Mouse (Mus musculus): Measurements from ENCODE around the gene Nebl. TPM values are rescaled to one million over a fixed set of nuclear protein-coding genes. Genes with fewer than 3 reads are reported as not detected.

Gene Nebl
- polyA plus RNA-seq, 1 experiment from 2014 or later, result 4.6 TPM

DNA sequence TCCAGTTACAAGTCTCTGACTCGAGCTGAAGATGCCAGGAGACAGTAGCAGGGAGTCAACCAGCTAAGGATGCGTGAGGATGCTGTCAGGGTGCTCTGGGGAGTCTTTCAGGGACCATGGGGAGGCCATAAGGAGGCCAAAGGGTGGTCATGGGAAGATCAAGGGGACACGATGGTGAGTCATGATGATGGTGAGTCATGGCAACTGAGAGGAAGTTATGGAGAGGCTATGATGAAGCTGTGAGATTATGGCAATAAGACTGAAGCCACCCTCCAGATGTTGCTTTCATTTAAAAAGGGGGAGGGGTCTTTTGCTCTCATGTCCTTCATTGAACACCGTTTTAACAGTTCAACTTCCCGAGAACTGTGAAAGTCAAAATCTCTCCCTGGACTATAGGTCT lies 322.0 kb downstream of the Nebl start:
- Histone ChIP-seq H3K9me3 (ENCODE audit: control insufficient read depth, low read length) (no peaks in the 10 kb centered on the region), H3K4me1 (replicated peaks; ENCODE audit: control insufficient read depth, insufficient read depth, low read length) (no peaks in the 10 kb centered on the region), H3K27ac (ENCODE audit: low read depth, low read length) (no peak overlapping the region), H3K4me3 (ENCODE audit: low read depth, low read length) (no peak overlapping the region), H3K27me3 (ENCODE audit: control insufficient read depth, insufficient read depth, low read length) (no peaks in the 10 kb centered on the region), H3K36me3 (ENCODE audit: control insufficient read depth, insufficient read depth, low read length) (no peaks in the 10 kb centered on the region), H3K4me2 (ENCODE audit: low read depth, low read length, severe bottlenecking) (no peak overlapping the region), H3K9ac (ENCODE audit: low read length) (no peak overlapping the region)
- 85% methylated on average over 5 of the region's 5 CpGs for WGBS
- ATAC-seq (replicated peaks; ENCODE audit: low FRiP score) (no peak), DNase-seq (ENCODE audit: low spot score) (no peak)

DNA sequence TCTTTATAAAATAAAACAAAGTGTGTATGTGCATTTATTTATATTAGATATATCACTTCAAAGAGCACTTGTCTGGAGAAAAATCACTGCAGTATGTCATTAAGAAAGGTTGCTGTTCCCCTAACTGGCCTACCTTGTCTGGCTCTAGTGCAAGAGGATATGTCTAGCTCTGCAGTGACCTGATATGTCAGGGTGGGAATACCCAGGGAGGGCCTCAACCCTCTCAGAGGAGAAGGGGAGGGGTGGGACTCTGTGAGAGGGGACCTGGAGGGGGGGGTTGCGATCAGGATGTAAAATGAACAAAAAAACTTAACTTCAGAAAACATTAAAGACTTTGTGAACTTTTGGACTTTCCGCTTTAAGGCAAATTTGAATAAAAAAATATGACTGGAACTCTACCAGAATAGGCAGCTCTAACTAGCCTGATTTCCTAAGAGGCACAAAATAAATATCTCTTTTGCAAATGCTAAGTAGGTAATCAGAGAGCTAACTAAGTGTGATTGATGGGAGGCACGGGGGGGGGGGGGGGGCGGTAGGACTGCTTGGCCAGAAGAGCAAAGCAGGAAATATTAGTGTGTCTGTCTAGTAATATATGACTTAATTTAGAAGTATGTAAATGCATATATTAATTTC lies 325.2 kb downstream of the Nebl start:
- no peaks in the 10 kb centered on the region for H3K4me1 ChIP-seq (replicated peaks; ENCODE audit: control insufficient read depth, insufficient read depth, low read length)
- ATAC-seq (replicated peaks; ENCODE audit: low FRiP score) (no peak), DNase-seq (ENCODE audit: low spot score) (no peak)
- no peak overlapping the region for H3K27ac ChIP-seq (ENCODE audit: low read depth, low read length)
- H3K36me3 ChIP-seq (ENCODE audit: control insufficient read depth, insufficient read depth, low read length), result no peaks in the 10 kb centered on the region
- no peaks in the 10 kb centered on the region for H3K27me3 ChIP-seq (ENCODE audit: control insufficient read depth, insufficient read depth, low read length)
- 74% methylated on average over 4 of the region's 4 CpGs for WGBS
- no peak overlapping the region for H3K4me2 ChIP-seq (ENCODE audit: low read depth, low read length, severe bottlenecking)
- H3K9me3 ChIP-seq (ENCODE audit: control insufficient read depth, low read length), result no peaks in the 10 kb centered on the region
- H3K4me3 ChIP-seq (ENCODE audit: low read depth, low read length), result no peak overlapping the region
- H3K9ac ChIP-seq (ENCODE audit: low read length), result no peak overlapping the region

- H3K4me1 ChIP-seq (replicated peaks; ENCODE audit: control insufficient read depth, insufficient read depth, low read length), result no peaks in the 10 kb centered on the region
- H3K4me3 ChIP-seq (ENCODE audit: low read depth, low read length), result no peak overlapping the region
- WGBS, result 80% methylated on average over 4 of the region's 4 CpGs
- no peaks in the 10 kb centered on the region for H3K36me3 ChIP-seq (ENCODE audit: control insufficient read depth, insufficient read depth, low read length)
- no peaks in the 10 kb centered on the region for H3K27me3 ChIP-seq (ENCODE audit: control insufficient read depth, insufficient read depth, low read length)
- ATAC-seq (replicated peaks; ENCODE audit: low FRiP score), result no peak
- no peak for DNase-seq (ENCODE audit: low spot score)
- H3K4me2 ChIP-seq (ENCODE audit: low read depth, low read length, severe bottlenecking), result no peak overlapping the region
- H3K9me3 ChIP-seq (ENCODE audit: control insufficient read depth, low read length), result no peaks in the 10 kb centered on the region
- H3K9ac ChIP-seq (ENCODE audit: low read length), result no peak overlapping the region
- no peak overlapping the region for H3K27ac ChIP-seq (ENCODE audit: low read depth, low read length)
Observed at GRCm38 (mm10) chr2:17402511-17402910, 328.8 kb downstream of the Nebl start.

DNA sequence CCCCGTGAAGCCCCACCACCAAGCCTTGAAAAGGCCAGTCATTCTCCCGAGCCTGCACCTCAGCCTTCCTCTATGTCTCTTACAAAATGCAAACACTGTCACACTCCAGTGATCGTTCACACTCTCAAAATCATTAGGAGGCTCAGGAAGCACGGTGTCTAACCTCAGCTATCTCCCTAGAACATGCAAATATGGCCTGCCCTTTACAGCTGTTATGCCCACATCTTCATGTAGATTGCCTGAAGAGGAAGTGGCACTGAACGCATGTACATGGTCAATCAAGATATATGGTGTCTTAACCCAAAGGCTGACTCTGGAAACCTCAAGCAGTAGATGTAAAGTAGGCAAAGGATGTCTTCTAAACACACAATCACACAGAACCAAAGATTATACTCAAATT lies 335.0 kb downstream of the Nebl start:
- Histone ChIP-seq H3K4me3 (ENCODE audit: low read depth, low read length) (no peak overlapping the region), H3K4me1 (replicated peaks; ENCODE audit: control insufficient read depth, insufficient read depth, low read length) (no peaks in the 10 kb centered on the region), H3K27me3 (ENCODE audit: control insufficient read depth, insufficient read depth, low read length) (no peaks in the 10 kb centered on the region), H3K4me2 (ENCODE audit: low read depth, low read length, severe bottlenecking) (no peak overlapping the region), H3K27ac (ENCODE audit: low read depth, low read length) (no peak overlapping the region), H3K9ac (ENCODE audit: low read length) (no peak overlapping the region), H3K36me3 (ENCODE audit: control insufficient read depth, insufficient read depth, low read length) (no peaks in the 10 kb centered on the region), H3K9me3 (ENCODE audit: control insufficient read depth, low read length) (no peaks in the 10 kb centered on the region)
- 81% methylated on average over 5 of the region's 5 CpGs for WGBS
- DNase-seq (ENCODE audit: low spot score), result no peak
- ATAC-seq (replicated peaks; ENCODE audit: low FRiP score), result no peak

- no peak overlapping the region for H3K27ac ChIP-seq (ENCODE audit: low read depth, low read length)
- no peaks in the 10 kb centered on the region for H3K27me3 ChIP-seq (ENCODE audit: control insufficient read depth, insufficient read depth, low read length)
- no peaks in the 10 kb centered on the region for H3K36me3 ChIP-seq (ENCODE audit: control insufficient read depth, insufficient read depth, low read length)
- no peaks in the 10 kb centered on the region for H3K9me3 ChIP-seq (ENCODE audit: control insufficient read depth, low read length)
- ATAC-seq (replicated peaks; ENCODE audit: low FRiP score) (no peak), DNase-seq (ENCODE audit: low spot score) (no peak)
- H3K4me3 ChIP-seq (ENCODE audit: low read depth, low read length), result no peak overlapping the region
- H3K4me2 ChIP-seq (ENCODE audit: low read depth, low read length, severe bottlenecking), result no peak overlapping the region
- no peaks in the 10 kb centered on the region for H3K4me1 ChIP-seq (replicated peaks; ENCODE audit: control insufficient read depth, insufficient read depth, low read length)
- 87% methylated on average over 5 of the region's 5 CpGs for WGBS
- H3K9ac ChIP-seq (ENCODE audit: low read length), result no peak overlapping the region
Observed at GRCm38 (mm10) chr2:17391389-17391788, 339.9 kb downstream of the Nebl start.

- Histone ChIP-seq H3K9ac (ENCODE audit: low read length) (no peak overlapping the region), H3K4me3 (ENCODE audit: low read depth, low read length) (no peak overlapping the region), H3K4me2 (ENCODE audit: low read depth, low read length, severe bottlenecking) (no peak overlapping the region), H3K36me3 (ENCODE audit: control insufficient read depth, insufficient read depth, low read length) (no peaks in the 10 kb centered on the region), H3K9me3 (ENCODE audit: control insufficient read depth, low read length) (no peaks in the 10 kb centered on the region), H3K27me3 (ENCODE audit: control insufficient read depth, insufficient read depth, low read length) (no peaks in the 10 kb centered on the region), H3K27ac (ENCODE audit: low read depth, low read length) (no peak overlapping the region), H3K4me1 (replicated peaks; ENCODE audit: control insufficient read depth, insufficient read depth, low read length) (no peaks in the 10 kb centered on the region)
- DNase-seq (ENCODE audit: low spot score) (no peak), ATAC-seq (replicated peaks; ENCODE audit: low FRiP score) (no peak)
- WGBS, result 90% methylated on average over 7 of the region's 7 CpGs
Observed at GRCm38 (mm10) chr2:17390513-17391200, 340.6 kb downstream of the Nebl start.

DNA sequence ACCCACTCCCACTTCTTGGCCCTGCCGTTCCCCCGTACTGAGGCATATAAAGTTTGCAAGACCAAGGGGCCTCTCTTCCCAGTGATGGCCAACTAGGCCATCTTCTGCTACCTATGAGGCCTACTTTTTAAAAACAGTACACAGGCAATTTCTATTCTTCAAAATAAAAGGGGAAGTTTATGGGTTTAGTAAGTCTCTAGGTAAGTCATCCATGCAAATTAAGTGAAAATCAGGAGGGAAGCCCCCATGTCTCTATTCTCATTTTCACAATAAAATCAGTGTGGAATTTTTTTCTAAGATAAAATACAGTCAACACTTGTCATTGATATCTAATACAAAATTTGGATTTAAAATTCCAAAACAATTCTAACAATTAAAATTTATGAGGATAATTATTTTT lies 341.4 kb downstream of the Nebl start:
- WGBS, result 91% methylated on average over 2 of the region's 2 CpGs

DNA sequence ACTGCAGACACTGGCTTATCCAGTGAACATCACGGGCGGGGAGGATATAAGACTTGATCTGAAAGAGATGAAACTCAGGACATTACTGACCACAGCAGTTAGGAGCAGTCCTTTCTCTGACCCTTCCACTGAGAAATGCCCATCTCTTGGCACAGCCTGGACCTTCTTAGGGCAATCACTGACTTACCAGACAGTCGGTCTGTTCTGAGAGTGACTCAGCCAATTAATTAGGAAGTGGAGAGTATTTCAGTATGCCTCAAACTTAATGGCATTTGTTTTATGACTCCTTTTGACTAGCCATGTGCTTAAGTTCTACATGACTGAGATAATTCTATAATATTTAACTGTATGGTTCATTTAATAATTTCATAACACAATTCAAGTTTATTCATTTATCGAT lies 341.9 kb downstream of the Nebl start:
- H3K27ac ChIP-seq (ENCODE audit: low read depth, low read length), result no peak overlapping the region
- WGBS, result 93% methylated on average over 4 of the region's 4 CpGs
- H3K36me3 ChIP-seq (ENCODE audit: control insufficient read depth, insufficient read depth, low read length), result no peaks in the 10 kb centered on the region
- no peaks in the 10 kb centered on the region for H3K27me3 ChIP-seq (ENCODE audit: control insufficient read depth, insufficient read depth, low read length)
- H3K9me3 ChIP-seq (ENCODE audit: control insufficient read depth, low read length), result no peaks in the 10 kb centered on the region
- H3K4me1 ChIP-seq (replicated peaks; ENCODE audit: control insufficient read depth, insufficient read depth, low read length), result no peaks in the 10 kb centered on the region
- no peak overlapping the region for H3K9ac ChIP-seq (ENCODE audit: low read length)
- no peak for ATAC-seq (replicated peaks; ENCODE audit: low FRiP score)
- H3K4me3 ChIP-seq (ENCODE audit: low read depth, low read length), result no peak overlapping the region
- H3K4me2 ChIP-seq (ENCODE audit: low read depth, low read length, severe bottlenecking), result no peak overlapping the region
- no peak for DNase-seq (ENCODE audit: low spot score)

More for the DNA sequence above, 341.4 kb downstream of the Nebl start:
- Histone ChIP-seq H3K4me1 (replicated peaks; ENCODE audit: control insufficient read depth, insufficient read depth, low read length) (no peaks in the 10 kb centered on the region), H3K27ac (ENCODE audit: low read depth, low read length) (no peak overlapping the region), H3K9me3 (ENCODE audit: control insufficient read depth, low read length) (no peaks in the 10 kb centered on the region), H3K4me2 (ENCODE audit: low read depth, low read length, severe bottlenecking) (no peak overlapping the region), H3K4me3 (ENCODE audit: low read depth, low read length) (no peak overlapping the region), H3K36me3 (ENCODE audit: control insufficient read depth, insufficient read depth, low read length) (no peaks in the 10 kb centered on the region), H3K9ac (ENCODE audit: low read length) (no peak overlapping the region), H3K27me3 (ENCODE audit: control insufficient read depth, insufficient read depth, low read length) (no peaks in the 10 kb centered on the region)
- DNase-seq (ENCODE audit: low spot score) (no peak), ATAC-seq (replicated peaks; ENCODE audit: low FRiP score) (no peak)

- Histone ChIP-seq H3K9me3 (ENCODE audit: control insufficient read depth, low read length) (no peaks in the 10 kb centered on the region), H3K36me3 (ENCODE audit: control insufficient read depth, insufficient read depth, low read length) (no peaks in the 10 kb centered on the region), H3K27me3 (ENCODE audit: control insufficient read depth, insufficient read depth, low read length) (no peaks in the 10 kb centered on the region), H3K27ac (ENCODE audit: low read depth, low read length) (no peak overlapping the region), H3K4me3 (ENCODE audit: low read depth, low read length) (no peak overlapping the region), H3K4me2 (ENCODE audit: low read depth, low read length, severe bottlenecking) (no peak overlapping the region), H3K9ac (ENCODE audit: low read length) (no peak overlapping the region), H3K4me1 (replicated peaks; ENCODE audit: control insufficient read depth, insufficient read depth, low read length) (no peaks in the 10 kb centered on the region)
- ATAC-seq (replicated peaks; ENCODE audit: low FRiP score) (no peak), DNase-seq (ENCODE audit: low spot score) (no peak)
- WGBS, result 95% methylated on average over 1 of the region's 1 CpGs
Observed at GRCm38 (mm10) chr2:17382227-17382626, 349.0 kb downstream of the Nebl start.

Measured in forebrain, embryonic 11.5 days (tissue).